Mouse (Mus musculus) gastrocnemius, adult 2 months (tissue): Measurements from ENCODE around the gene Rnaset2a. TPM values are rescaled to one million over a fixed set of nuclear protein-coding genes. Genes with fewer than 3 reads are reported as not detected.
"Not testable (repeated sequence)": the region's sequence is repeated elsewhere in the genome, so short reads cannot be mapped to it uniquely, and the experiment has no call there.

Experiments used
- DNase-seq: peaks from one replicate; pipeline ENCODE4 v3.0.0; 2022
- H3K27ac ChIP-seq: fragments of 200-600 bp; 2 replicates; pipeline ENCODE4 v1.8.1; 2022; ENCODE audit warnings: mild to moderate bottlenecking
- H3K4me3 ChIP-seq: fragments of 200-600 bp; 2 replicates; pipeline ENCODE4 v1.8.1; 2022; ENCODE audit warnings: mild to moderate bottlenecking, moderate library complexity
- CTCF ChIP-seq: fragments of 200-600 bp; IDR thresholded peaks from 2 replicates; pipeline ENCODE4 v1.8.1; 2022; ENCODE audit warnings: antibody characterized with exemption, mild to moderate bottlenecking, moderate library complexity
- intact Hi-C: fragments of 180-260 bp; cut with DNase I; formaldehyde crosslinking; loops from one replicate; pipeline ENCODE4 v1.15.1; 2025
- total RNA-seq, 2 experiments: library from RNA; stranded (reverse); gene quantifications; 2 replicates each; pipeline ENCODE4 v1.2.3; 2021

The Rnaset2a gene
- total RNA-seq, 2 experiments from 2014 or later, result 14.1 to 16.9 TPM

- intact Hi-C loops, H3K4me3 ChIP-seq, H3K27ac ChIP-seq, DNase-seq: not testable (repeated sequence)
- peak; percentile 57 for TF ChIP-seq CTCF
Measured at GRCm38 (mm10) chr17:8160969-8161368, 13.1 kb upstream of the Rnaset2a start.

- H3K27ac ChIP-seq, DNase-seq, intact Hi-C loops, H3K4me3 ChIP-seq: not testable (repeated sequence)
Measured at GRCm38 (mm10) chr17:8158627-8159026, 10.7 kb upstream of the Rnaset2a start.

- DNase-seq, H3K27ac ChIP-seq, H3K4me3 ChIP-seq, intact Hi-C loops: not testable (repeated sequence)
Measured at GRCm38 (mm10) chr17:8155982-8156381, 8.1 kb upstream of the Rnaset2a start.

- intact Hi-C loops, H3K27ac ChIP-seq, DNase-seq, H3K4me3 ChIP-seq: not testable (repeated sequence)
Measured at GRCm38 (mm10) chr17:8155010-8155409, 7.1 kb upstream of the Rnaset2a start.

GRCm38 (mm10) chr17:8146931-8147330 is 966 bp downstream of the Rnaset2a start:
- Histone ChIP-seq H3K4me3 (peak overlapping the region; percentile 80), H3K27ac (peak overlapping the region; percentile 90)
- intact Hi-C loops, result not testable (repeated sequence)
- DNase-seq, result peak; percentile 60

- intact Hi-C loops, result not testable (repeated sequence)
- Histone ChIP-seq H3K4me3 (peak overlapping the region; percentile 46), H3K27ac (peak overlapping the region; percentile 82)
- peak; percentile 44 for DNase-seq
Measured at GRCm38 (mm10) chr17:8143802-8144673, 3.9 kb downstream of the Rnaset2a start.

GRCm38 (mm10) chr17:8140210-8140609 is 7.7 kb downstream of the Rnaset2a start:
- H3K27ac ChIP-seq, intact Hi-C loops, DNase-seq, H3K4me3 ChIP-seq: not testable (repeated sequence)

- H3K27ac ChIP-seq, H3K4me3 ChIP-seq, intact Hi-C loops: not testable (repeated sequence)
- peak; percentile 34 for DNase-seq
Measured at GRCm38 (mm10) chr17:8138116-8138515, 9.8 kb downstream of the Rnaset2a start.

- DNase-seq, intact Hi-C loops, H3K4me3 ChIP-seq, H3K27ac ChIP-seq: not testable (repeated sequence)
Measured at GRCm38 (mm10) chr17:8130849-8131248, 17.0 kb downstream of the Rnaset2a start.

- DNase-seq, H3K27ac ChIP-seq, H3K4me3 ChIP-seq, intact Hi-C loops: not testable (repeated sequence)
Measured at GRCm38 (mm10) chr17:8129578-8129977, 18.3 kb downstream of the Rnaset2a start.

GRCm38 (mm10) chr17:8128326-8128993 is 19.4 kb downstream of the Rnaset2a start:
- intact Hi-C loops, H3K27ac ChIP-seq, DNase-seq, H3K4me3 ChIP-seq: not testable (repeated sequence)

- DNase-seq, H3K27ac ChIP-seq, H3K4me3 ChIP-seq, intact Hi-C loops: not testable (repeated sequence)
Measured at GRCm38 (mm10) chr17:8124586-8124985, 23.3 kb downstream of the Rnaset2a start.

GRCm38 (mm10) chr17:8122974-8123373 is 24.9 kb downstream of the Rnaset2a start:
- H3K27ac ChIP-seq, DNase-seq, H3K4me3 ChIP-seq, intact Hi-C loops: not testable (repeated sequence)

- intact Hi-C loops, DNase-seq, H3K27ac ChIP-seq, H3K4me3 ChIP-seq: not testable (repeated sequence)
Measured at GRCm38 (mm10) chr17:8116928-8117327, 31.0 kb downstream of the Rnaset2a start.

GRCm38 (mm10) chr17:8116378-8116777 is 31.5 kb downstream of the Rnaset2a start:
- H3K4me3 ChIP-seq, intact Hi-C loops, DNase-seq, H3K27ac ChIP-seq: not testable (repeated sequence)

GRCm38 (mm10) chr17:8112199-8112598 is 35.7 kb downstream of the Rnaset2a start:
- DNase-seq, H3K27ac ChIP-seq, H3K4me3 ChIP-seq, intact Hi-C loops: not testable (repeated sequence)

GRCm38 (mm10) chr17:8101297-8101609 is 46.6 kb downstream of the Rnaset2a start:
- H3K27ac ChIP-seq, intact Hi-C loops, H3K4me3 ChIP-seq, DNase-seq: not testable (repeated sequence)

GRCm38 (mm10) chr17:8100405-8101296 is 47.2 kb downstream of the Rnaset2a start:
- DNase-seq, H3K27ac ChIP-seq, intact Hi-C loops, H3K4me3 ChIP-seq: not testable (repeated sequence)
